Mouse (Mus musculus): ENCODE data around the gene Cgrrf1.

The Cgrrf1 gene

DNA sequence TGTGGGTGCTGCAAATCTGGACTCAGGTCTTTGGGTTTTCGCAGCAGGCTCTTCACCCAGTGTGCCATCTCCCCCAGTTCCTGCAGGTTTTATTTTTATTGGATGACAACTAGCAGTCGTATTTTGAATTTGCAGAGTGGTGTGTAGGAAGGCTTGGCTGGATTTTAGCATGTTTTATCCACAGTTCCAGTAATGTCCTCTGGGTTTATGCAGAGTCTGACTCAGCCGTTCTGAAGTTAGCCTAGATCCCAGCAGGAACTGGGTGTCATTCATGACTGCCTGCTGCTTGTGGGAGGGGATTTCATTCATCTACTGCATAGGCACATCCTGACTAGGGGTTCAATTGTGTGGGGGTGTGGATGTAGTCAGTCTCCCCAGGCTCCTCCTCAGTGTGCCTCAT lies 66.7 kb downstream of the Cgrrf1 start:
- DNase-seq, result no peak

DNA sequence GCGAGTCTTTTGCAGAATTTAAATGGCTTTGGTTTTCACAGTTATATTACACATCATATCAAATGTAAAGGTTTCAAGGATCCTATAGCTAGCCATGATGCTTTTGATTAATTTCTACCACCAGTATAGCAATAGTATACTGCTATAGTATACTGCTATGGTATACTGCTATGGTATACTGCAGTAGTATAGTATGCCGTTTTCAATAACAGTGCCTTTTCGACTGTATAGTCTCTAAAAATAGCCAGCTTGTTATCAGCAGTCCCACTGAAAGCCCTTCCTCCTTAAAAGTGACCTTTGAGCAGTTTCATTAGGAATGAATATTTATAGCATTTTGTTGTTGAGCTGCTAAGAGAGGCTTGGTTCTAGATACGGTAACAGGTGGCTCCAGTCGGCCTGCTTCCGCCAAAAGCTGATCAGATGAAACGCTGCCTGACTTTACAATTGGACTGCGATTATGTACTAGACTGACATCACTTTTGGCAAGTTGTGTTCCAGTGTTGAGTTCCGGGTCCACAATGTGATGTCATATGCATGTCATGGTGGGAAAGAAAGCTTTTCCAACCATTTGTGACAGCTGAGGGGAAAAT lies 70.7 kb downstream of the Cgrrf1 start:
- DNase-seq, result no peak
